Mouse (Mus musculus) forebrain, embryonic 15.5 days (tissue): Measurements from ENCODE around the gene Grb7. TPM values are rescaled to one million over a fixed set of nuclear protein-coding genes. Genes with fewer than 3 reads are reported as not detected.

ENCODE experiments used
- ATAC-seq: fragments of 200-750 bp; cut with Nextera tagmentation; replicated peaks from 2 replicates; pipeline ENCODE4 v1.8.0; 2017; ENCODE audit warnings: mild to moderate bottlenecking, moderate TSS enrichment, moderate library complexity
- H3K27ac ChIP-seq: fragments of 300-500 bp; sonication (generic); replicated peaks from 2 replicates; pipeline ENCODE4 v1.5.1; 2015; ENCODE audit warnings: mild to moderate bottlenecking, inconsistent platforms
- H3K27me3 ChIP-seq: fragments of 300-500 bp; sonication (generic); 2 replicates; pipeline ENCODE4 v1.6.1; 2015; ENCODE audit warnings: inconsistent platforms
- H3K36me3 ChIP-seq: fragments of 300-500 bp; sonication (generic); 2 replicates; pipeline ENCODE4 v1.6.1; 2015; ENCODE audit warnings: mild to moderate bottlenecking, inconsistent platforms
- H3K4me1 ChIP-seq: fragments of 300-500 bp; sonication (generic); 2 replicates; pipeline ENCODE4 v1.6.1; 2015; ENCODE audit warnings: inconsistent platforms
- H3K4me2 ChIP-seq: fragments of 300-500 bp; sonication (generic); replicated peaks from 2 replicates; pipeline ENCODE4 v1.6.1; 2015; ENCODE audit warnings: mild to moderate bottlenecking, inconsistent platforms
- H3K4me3 ChIP-seq: fragments of 300-500 bp; sonication (generic); 2 replicates; pipeline ENCODE4 v1.5.1; 2015; ENCODE audit warnings: mild to moderate bottlenecking, inconsistent platforms
- H3K9ac ChIP-seq: fragments of 300-500 bp; sonication (generic); replicated peaks from 2 replicates; pipeline ENCODE4 v1.6.1; 2015; ENCODE audit warnings: mild to moderate bottlenecking, inconsistent platforms
- H3K9me3 ChIP-seq: fragments of 300-500 bp; sonication (generic); 2 replicates; pipeline ENCODE4 v1.6.1; 2016; ENCODE audit warnings: inconsistent platforms
- WGBS: fragments of 180-500 bp; shearing (Covaris S2); methylation state at CpG from one replicate; pipeline ENCODE4 v1.1.7; 2015; ENCODE audit warnings: mixed read lengths; 5-methylcytosine and 5-hydroxymethylcytosine counted together
- polyA plus RNA-seq: library from polyadenylated mRNA; unstranded; fragments of >200 nt; fragmentation: Nextera tagmentation; extraction: Ambion mirVana; gene quantifications from 2 replicates; pipeline ENCODE4 v1.2.1, GENCODE M21; 2015

Gene Grb7
- polyA plus RNA-seq, 1 experiment from 2014 or later, result 0.61 TPM

GRCm38 (mm10) chr11:98446562-98447474 is 624 bp downstream of the Grb7 start:
- 3% methylated on average over 32 of the region's 33 CpGs for WGBS
- no peak overlapping the region for H3K27ac ChIP-seq
- H3K4me2 ChIP-seq, result peak overlapping the region; percentile 12; the same call in 1 of the 2 replicates
- H3K4me3 ChIP-seq, result 0 out of 2 replicates have a peak overlapping the region, but pooled peaks have one; percentile 13
- peaks cover 25% of the 10 kb centered on the region; the same call in 1 of the 2 replicates for H3K27me3 ChIP-seq
- ATAC-seq, result no peak
- no peaks in the 10 kb centered on the region for H3K9me3 ChIP-seq
- H3K4me1 ChIP-seq, result 0 out of 2 replicates have a peak, but pooled peaks cover 6% of the 10 kb centered on the region
- no peaks in the 10 kb centered on the region for H3K36me3 ChIP-seq
- H3K9ac ChIP-seq, result no peak overlapping the region

- Histone ChIP-seq H3K9me3 (no peaks in the 10 kb centered on the region), H3K4me2 (no peak overlapping the region), H3K9ac (no peak overlapping the region), H3K4me3 (no peak overlapping the region), H3K36me3 (no peaks in the 10 kb centered on the region), H3K27ac (no peak overlapping the region), H3K27me3 (peaks cover 25% of the 10 kb centered on the region; the same call in 1 of the 2 replicates), H3K4me1 (0 out of 2 replicates have a peak, but pooled peaks cover 6% of the 10 kb centered on the region)
- ATAC-seq, result no peak
- 20% methylated on average over 7 of the region's 7 CpGs for WGBS
Measured at GRCm38 (mm10) chr11:98447475-98447834, 1.3 kb downstream of the Grb7 start.

- H3K4me3 ChIP-seq, result no peak overlapping the region
- H3K4me2 ChIP-seq, result no peak overlapping the region
- 53% methylated on average over 13 of the region's 13 CpGs for WGBS
- no peaks in the 10 kb centered on the region for H3K9me3 ChIP-seq
- H3K4me1 ChIP-seq, result 0 out of 2 replicates have a peak, but pooled peaks cover 6% of the 10 kb centered on the region
- H3K36me3 ChIP-seq, result no peaks in the 10 kb centered on the region
- peaks cover 25% of the 10 kb centered on the region; the same call in 1 of the 2 replicates for H3K27me3 ChIP-seq
- no peak overlapping the region for H3K9ac ChIP-seq
- H3K27ac ChIP-seq, result no peak overlapping the region
- ATAC-seq, result no peak
Measured at GRCm38 (mm10) chr11:98448191-98448790, 2.1 kb downstream of the Grb7 start.

GRCm38 (mm10) chr11:98449419-98449818 is 3.2 kb downstream of the Grb7 start:
- no peak overlapping the region for H3K9ac ChIP-seq
- H3K27ac ChIP-seq, result no peak overlapping the region
- H3K4me1 ChIP-seq, result 0 out of 2 replicates have a peak, but pooled peaks cover 6% of the 10 kb centered on the region
- ATAC-seq, result no peak
- 90% methylated on average over 3 of the region's 3 CpGs for WGBS
- H3K4me2 ChIP-seq, result no peak overlapping the region
- no peak overlapping the region for H3K4me3 ChIP-seq
- no peaks in the 10 kb centered on the region for H3K9me3 ChIP-seq
- peaks cover 25% of the 10 kb centered on the region; the same call in 1 of the 2 replicates for H3K27me3 ChIP-seq
- no peaks in the 10 kb centered on the region for H3K36me3 ChIP-seq

GRCm38 (mm10) chr11:98449921-98450771 is 4.0 kb downstream of the Grb7 start:
- H3K9me3 ChIP-seq, result no peaks in the 10 kb centered on the region
- H3K36me3 ChIP-seq, result no peaks in the 10 kb centered on the region
- 0 out of 2 replicates have a peak, but pooled peaks cover 6% of the 10 kb centered on the region for H3K4me1 ChIP-seq
- H3K27ac ChIP-seq, result no peak overlapping the region
- ATAC-seq, result no peak
- 87% methylated on average over 20 of the region's 20 CpGs for WGBS
- no peak overlapping the region for H3K4me3 ChIP-seq
- no peak overlapping the region for H3K9ac ChIP-seq
- H3K4me2 ChIP-seq, result no peak overlapping the region
- peaks cover 25% of the 10 kb centered on the region; the same call in 1 of the 2 replicates for H3K27me3 ChIP-seq

- H3K4me1 ChIP-seq, result peaks cover 14% of the 10 kb centered on the region
- no peak for ATAC-seq
- no peaks in the 10 kb centered on the region for H3K9me3 ChIP-seq
- no peaks in the 10 kb centered on the region for H3K36me3 ChIP-seq
- H3K4me2 ChIP-seq, result no peak overlapping the region
- H3K9ac ChIP-seq, result no peak overlapping the region
- no peak overlapping the region for H3K4me3 ChIP-seq
- H3K27ac ChIP-seq, result no peak overlapping the region
- peaks cover 25% of the 10 kb centered on the region for H3K27me3 ChIP-seq
- WGBS, result 82% methylated on average over 4 of the region's 4 CpGs
Measured at GRCm38 (mm10) chr11:98455484-98455883, 9.3 kb downstream of the Grb7 start.

GRCm38 (mm10) chr11:98456545-98456944 is 10.4 kb downstream of the Grb7 start:
- H3K4me1 ChIP-seq, result peaks cover 14% of the 10 kb centered on the region
- no peak for ATAC-seq
- H3K36me3 ChIP-seq, result no peaks in the 10 kb centered on the region
- no peaks in the 10 kb centered on the region for H3K9me3 ChIP-seq
- H3K27ac ChIP-seq, result no peak overlapping the region
- H3K9ac ChIP-seq, result no peak overlapping the region
- 80% methylated on average over 5 of the region's 5 CpGs for WGBS
- peaks cover 31% of the 10 kb centered on the region for H3K27me3 ChIP-seq
- no peak overlapping the region; the same call in 1 of the 2 replicates for H3K4me2 ChIP-seq
- H3K4me3 ChIP-seq, result no peak overlapping the region

- Histone ChIP-seq H3K27ac (0 out of 2 replicates have a peak overlapping the region, but pooled peaks have one; percentile 11), H3K9ac (peak overlapping the region; percentile 47), H3K4me2 (peak overlapping the region; percentile 69), H3K27me3 (peaks cover 32% of the 10 kb centered on the region), H3K4me1 (peaks cover 14% of the 10 kb centered on the region), H3K36me3 (no peaks in the 10 kb centered on the region), H3K9me3 (no peaks in the 10 kb centered on the region), H3K4me3 (peak overlapping the region; percentile 53)
- WGBS, result 27% methylated on average over 9 of the region's 9 CpGs
- peak; percentile 38 for ATAC-seq
Measured at GRCm38 (mm10) chr11:98456945-98457344, 10.8 kb downstream of the Grb7 start.

- Histone ChIP-seq H3K27ac (0 out of 2 replicates have a peak overlapping the region, but pooled peaks have one; percentile 11), H3K36me3 (no peaks in the 10 kb centered on the region), H3K4me3 (peak overlapping the region; percentile 53), H3K4me1 (peaks cover 14% of the 10 kb centered on the region), H3K27me3 (peaks cover 32% of the 10 kb centered on the region), H3K9me3 (no peaks in the 10 kb centered on the region), H3K9ac (peak overlapping the region; percentile 47), H3K4me2 (peak overlapping the region; percentile 69)
- WGBS, result under 1% methylated on average over 51 of the region's 64 CpGs
- ATAC-seq, result peak; percentile 80
Measured at GRCm38 (mm10) chr11:98457367-98458120, 11.3 kb downstream of the Grb7 start.

GRCm38 (mm10) chr11:98458121-98458990 is 12.2 kb downstream of the Grb7 start:
- WGBS, result 4% methylated on average over 30 of the region's 30 CpGs

More at GRCm38 (mm10) chr11:98458121-98458990, 12.2 kb downstream of the Grb7 start:
- H3K4me3 ChIP-seq, result peak overlapping the region; percentile 53
- H3K27ac ChIP-seq, result no peak overlapping the region
- H3K9me3 ChIP-seq, result no peaks in the 10 kb centered on the region
- no peaks in the 10 kb centered on the region for H3K36me3 ChIP-seq
- H3K4me1 ChIP-seq, result peaks cover 14% of the 10 kb centered on the region
- peaks cover 32% of the 10 kb centered on the region for H3K27me3 ChIP-seq
- ATAC-seq, result peak; percentile 18; the same call in 1 of the 2 replicates
- H3K4me2 ChIP-seq, result peak overlapping the region; percentile 69
- H3K9ac ChIP-seq, result peak overlapping the region; percentile 47
